Mouse (Mus musculus): ENCODE data around the gene Cutc.

Gene Cutc

GRCm38 (mm10) chr19:43753226-43753835, 535 bp downstream of the Cutc start:
- under 1% methylated on average over 24 of the region's 24 CpGs for WGBS

- WGBS, result 77% methylated on average over 2 of the region's 2 CpGs
These were observed 1.4 kb downstream of the Cutc start for GRCm38 (mm10) chr19:43754237-43754636.

- 78% methylated on average over 2 of the region's 2 CpGs for WGBS
These were observed 2.1 kb downstream of the Cutc start for GRCm38 (mm10) chr19:43754872-43755271.

GRCm38 (mm10) chr19:43760504-43760903, 7.7 kb downstream of the Cutc start:
- WGBS, result 18% methylated on average over 6 of the region's 6 CpGs

DNA sequence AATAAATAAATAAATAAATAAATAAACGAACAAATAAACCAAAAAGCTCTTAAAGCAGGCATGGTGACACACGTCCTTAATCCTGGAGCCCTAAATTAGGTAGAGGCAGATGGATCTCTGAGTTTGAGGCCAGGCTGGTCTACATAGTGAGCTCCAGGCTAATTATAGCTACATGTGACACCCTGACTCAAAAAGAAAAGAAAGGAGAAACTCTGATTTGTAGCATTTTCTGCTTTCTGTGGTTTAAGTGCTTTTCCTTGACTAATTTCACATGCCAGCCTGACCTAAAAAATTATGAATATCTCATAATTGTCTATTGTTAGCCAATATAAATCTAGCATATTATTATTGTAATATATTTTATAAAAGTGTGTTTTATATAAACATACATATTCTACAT, 9.6 kb downstream of the Cutc start:
- 70% methylated on average over 2 of the region's 2 CpGs for WGBS

DNA sequence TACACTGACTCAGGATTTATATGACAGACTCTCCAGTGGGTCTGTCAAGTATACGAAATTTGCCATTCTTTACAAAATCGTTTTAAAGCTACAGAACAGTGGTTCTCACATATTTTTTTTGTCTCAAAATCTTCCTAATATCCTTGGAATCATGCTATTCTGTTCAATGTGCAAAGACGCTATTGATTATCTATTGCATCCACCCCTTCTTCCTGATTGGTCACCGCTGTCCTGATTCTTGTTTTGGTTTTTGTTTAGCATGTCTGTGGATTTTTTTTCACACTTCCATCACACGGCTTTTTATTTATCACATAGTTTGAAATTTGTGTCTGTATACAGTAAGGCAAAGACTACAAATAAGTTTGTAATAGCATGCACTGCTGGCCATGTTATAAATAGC, 13.7 kb downstream of the Cutc start:
- WGBS, result 90% methylated on average over 5 of the region's 5 CpGs

DNA sequence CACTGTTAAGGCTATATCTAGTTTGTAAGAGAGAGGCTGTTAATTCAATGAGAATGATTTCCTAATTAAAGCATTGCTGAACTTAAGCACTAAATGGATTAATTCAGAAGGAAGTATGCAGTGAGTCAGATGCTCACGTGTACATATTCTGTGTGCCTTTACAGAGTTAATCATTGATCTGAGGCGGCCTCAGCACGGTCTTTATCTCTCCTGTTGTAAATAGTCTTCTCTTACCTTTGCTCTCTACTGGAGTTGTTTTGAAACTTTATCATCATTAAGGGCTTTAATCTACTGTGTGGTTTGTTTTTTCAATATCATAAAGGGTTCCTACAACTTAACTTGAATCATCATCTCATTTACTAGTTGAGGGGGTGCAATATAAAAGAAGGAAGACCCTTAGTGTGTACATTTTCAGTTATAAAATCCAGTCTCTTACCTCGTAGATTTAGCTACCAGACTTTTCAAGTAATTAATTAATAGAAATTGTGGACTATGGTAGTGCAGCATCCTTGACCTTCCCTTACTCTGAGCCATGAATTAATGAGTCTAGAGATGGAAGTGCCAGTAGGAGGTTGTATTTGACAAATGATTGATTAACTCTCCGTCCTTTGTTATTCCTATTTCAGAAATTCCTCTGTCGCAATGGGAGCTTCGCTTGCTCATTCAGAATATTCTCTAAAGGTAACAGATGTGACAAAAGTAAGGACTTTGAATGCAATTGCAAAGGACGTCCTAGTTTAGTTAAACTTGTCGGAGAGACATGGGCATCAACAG, 14.9 kb downstream of the Cutc start:
- WGBS, result 90% methylated on average over 9 of the region's 9 CpGs

- WGBS, result 89% methylated on average over 5 of the region's 5 CpGs
These were observed 16.7 kb downstream of the Cutc start for GRCm38 (mm10) chr19:43769366-43769960.

DNA sequence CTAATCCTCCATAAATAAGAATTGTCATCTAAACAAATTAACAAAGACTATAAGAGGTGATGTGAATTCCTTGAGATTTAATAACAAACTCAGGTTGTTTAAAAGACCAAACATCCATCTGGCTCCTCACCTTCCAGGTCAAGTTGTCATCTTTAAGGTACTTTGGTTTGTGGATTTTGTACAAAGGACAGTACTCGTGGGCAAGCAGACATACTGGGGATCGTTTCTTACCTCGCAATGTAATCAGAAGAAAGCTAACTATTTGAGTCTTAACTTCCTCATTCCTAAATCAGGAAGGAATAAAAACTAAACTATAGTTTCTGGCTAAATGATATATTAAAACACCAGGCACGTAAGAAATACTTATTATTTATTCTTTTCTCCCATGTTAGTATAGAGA, 17.8 kb downstream of the Cutc start:
- 90% methylated on average over 4 of the region's 4 CpGs for WGBS

- WGBS, result 75% methylated on average over 5 of the region's 5 CpGs
These were observed 18.7 kb downstream of the Cutc start for GRCm38 (mm10) chr19:43771499-43771969.

- 88% methylated on average over 6 of the region's 6 CpGs for WGBS
These were observed 19.5 kb downstream of the Cutc start for GRCm38 (mm10) chr19:43772311-43772710.

DNA sequence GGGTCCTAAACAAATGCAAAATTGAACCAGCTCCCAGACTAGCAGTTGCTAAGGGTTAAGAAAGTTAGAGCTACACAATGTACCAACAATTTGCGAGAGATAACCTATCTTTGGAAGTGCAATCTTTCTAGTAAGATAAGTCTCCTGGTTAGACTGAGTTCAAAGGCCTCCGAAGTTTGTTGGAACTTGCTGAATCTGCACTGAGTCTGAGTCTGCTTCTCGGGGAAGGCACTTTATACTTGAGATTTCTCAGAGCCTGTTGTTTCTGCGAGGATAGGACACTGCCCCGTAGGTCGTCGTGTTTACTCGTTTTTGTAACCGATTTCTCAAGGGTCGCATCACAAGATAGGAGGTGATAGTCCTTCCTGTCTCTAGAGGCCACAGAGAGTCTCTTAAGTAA, 22.6 kb downstream of the Cutc start:
- WGBS, result 82% methylated on average over 10 of the region's 10 CpGs

GRCm38 (mm10) chr19:43776561-43776960, 23.8 kb downstream of the Cutc start:
- WGBS, result 79% methylated on average over 4 of the region's 4 CpGs

DNA sequence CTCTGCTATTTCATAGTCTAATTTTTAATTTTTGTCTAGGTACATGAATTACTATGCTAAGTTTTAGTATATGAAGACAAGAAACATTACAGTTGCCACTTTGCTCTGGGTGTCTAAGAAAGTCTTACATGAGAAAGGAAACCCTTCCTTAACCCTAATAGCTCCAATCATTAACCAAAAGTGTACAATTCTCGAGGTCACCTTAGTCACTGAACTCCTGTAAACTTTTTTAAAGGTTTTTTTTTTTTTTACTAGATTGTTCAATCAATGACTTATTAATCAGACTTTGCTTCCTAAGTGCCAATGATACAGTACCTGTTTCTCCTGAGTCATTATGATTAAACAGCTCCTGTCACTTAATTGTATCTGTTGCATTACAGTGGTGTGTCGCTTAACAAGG, 24.5 kb downstream of the Cutc start:
- 87% methylated on average over 2 of the region's 2 CpGs for WGBS

DNA sequence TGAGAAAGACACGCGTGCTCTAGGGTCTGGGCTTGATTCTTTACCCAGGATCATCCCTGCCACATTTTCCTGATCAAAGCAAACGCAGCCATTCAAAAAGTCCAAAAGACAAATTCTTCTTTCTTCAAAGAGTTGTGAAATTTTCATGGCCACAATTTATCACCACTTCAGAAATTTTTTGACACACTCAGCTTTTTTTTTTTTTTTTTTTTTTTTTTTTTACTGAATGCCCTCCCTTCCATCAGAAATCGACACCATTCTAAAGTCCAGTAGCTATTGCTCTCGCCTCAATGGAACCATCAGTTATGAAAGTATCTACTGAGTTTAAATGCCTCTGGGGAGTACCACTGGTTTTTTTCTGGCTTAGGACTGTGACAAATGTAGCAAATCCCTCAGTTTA, 27.6 kb downstream of the Cutc start:
- WGBS, result 90% methylated on average over 5 of the region's 5 CpGs

DNA sequence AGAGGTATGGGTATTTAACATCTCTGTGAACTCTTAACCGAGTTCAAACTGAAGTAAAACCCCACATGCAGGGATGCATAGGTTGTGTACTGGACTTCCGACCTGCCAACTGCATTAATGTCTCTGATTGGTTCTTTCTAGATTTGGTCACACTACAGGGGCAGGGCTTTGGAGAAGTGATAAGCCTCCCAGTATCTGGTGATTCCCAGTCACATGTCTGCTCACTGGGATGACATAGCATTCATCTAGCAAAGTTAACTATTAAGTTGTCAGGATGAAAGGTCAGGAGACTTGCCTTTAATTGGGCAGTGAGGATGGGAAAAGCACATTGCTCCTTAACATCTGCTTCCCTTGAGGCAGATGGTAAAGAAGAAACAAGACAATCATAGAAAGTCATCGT, 29.2 kb downstream of the Cutc start, which contains the start of gene Abcc2:
Gene Abcc2, plus strand, starts transcription at position 213 of the 400 bp plus-strand sequence.
- WGBS, result 78% methylated on average over 3 of the region's 3 CpGs

- WGBS, result 85% methylated on average over 8 of the region's 8 CpGs
These were observed 32.0 kb downstream of the Cutc start for GRCm38 (mm10) chr19:43784761-43785160.

GRCm38 (mm10) chr19:43786249-43787026, 33.6 kb downstream of the Cutc start:
- WGBS, result 68% methylated on average over 13 of the region's 13 CpGs

DNA sequence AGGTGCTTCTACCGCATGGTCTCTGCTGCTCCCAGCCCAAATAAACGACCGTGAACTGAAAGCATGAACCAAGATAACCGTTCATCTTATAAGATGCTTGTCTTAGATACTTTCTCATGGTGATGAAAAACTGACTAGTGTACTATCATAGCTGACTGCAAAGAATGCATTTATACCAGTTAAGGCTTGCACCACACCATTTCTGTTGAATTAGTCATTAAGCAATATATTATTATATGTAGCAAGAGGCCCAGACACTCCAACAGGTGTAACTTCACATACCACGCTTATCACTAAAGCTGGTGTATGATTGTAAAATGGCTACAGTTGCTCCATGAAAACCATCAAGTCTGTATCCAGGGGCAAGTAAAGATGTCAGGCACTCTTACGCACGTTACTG, 37.0 kb downstream of the Cutc start:
- 87% methylated on average over 7 of the region's 7 CpGs for WGBS

DNA sequence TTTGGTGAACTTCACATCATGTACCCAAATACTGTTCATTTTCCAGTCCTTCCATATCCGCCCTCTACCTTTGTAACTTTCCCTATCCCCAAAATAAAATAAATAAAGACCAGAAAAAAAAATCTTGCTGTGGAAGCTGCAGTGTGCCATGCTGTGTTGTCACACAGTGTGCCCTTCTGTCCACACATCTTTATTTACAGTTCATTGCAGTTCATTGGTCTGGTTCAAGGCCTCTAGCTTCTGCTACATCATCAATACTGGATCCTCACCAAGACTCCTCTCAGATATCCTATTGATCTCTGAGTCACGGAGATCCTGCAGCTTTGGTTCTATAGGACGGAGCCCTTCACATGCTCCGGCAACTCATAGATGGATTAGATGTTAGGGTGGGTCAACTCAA, 39.7 kb downstream of the Cutc start:
- WGBS, result 94% methylated on average over 4 of the region's 4 CpGs

DNA sequence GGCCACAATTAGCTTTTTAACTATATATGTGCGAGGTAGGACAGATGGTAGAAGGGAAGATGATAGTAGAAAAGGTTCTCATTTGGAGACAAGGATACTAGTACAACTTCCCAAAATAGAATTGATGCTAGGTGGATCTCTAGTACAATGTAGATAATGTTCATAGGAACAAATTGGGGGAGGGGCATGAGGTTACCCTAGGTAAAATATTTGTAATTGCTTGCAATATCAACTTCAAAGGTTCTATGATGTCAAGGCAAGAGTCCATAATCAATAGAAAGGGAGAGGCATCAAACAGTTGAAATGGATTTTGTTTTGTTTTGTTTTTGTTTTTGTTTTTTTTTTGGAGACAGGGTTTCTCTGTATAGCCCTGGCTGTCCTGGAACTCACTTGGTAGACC, 41.2 kb downstream of the Cutc start:
- 94% methylated on average over 1 of the region's 1 CpGs for WGBS

DNA sequence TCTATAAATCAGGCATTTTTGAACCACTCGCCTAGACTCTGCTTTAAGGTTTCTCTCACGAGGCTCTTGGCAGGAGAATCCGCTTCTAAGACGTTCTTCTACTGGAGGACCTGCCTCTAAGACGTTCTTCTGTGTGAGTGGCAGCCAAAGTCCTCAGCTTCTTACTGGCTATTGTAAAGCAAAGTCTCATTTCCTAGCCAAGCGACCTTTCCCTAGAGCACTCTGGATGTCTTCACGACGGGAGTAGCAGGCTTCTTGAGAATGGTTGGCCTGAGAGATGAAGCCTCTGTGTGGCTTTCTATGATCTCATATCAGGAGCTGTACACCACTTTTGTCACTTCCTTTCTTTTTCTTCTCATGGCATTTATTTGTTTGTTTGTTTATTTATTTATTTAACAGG, 42.7 kb downstream of the Cutc start:
- WGBS, result 80% methylated on average over 8 of the region's 8 CpGs
